Mouse (Mus musculus) heart, postnatal 10 days (tissue): ENCODE results near the gene Fcho2. TPM values are rescaled to one million over a fixed set of nuclear protein-coding genes. Genes with fewer than 3 reads are reported as not detected.

Experiments
- DNase-seq, 2 experiments: peaks; one replicate each; pipeline ENCODE4 v3.0.0; 2021
- intact Hi-C: fragments of 180-260 bp; cut with DNase I; formaldehyde crosslinking; loops from one replicate; pipeline ENCODE4 v1.15.1; 2025
- total RNA-seq, 2 experiments: library from RNA; stranded (reverse); gene quantifications; 2 replicates each; pipeline ENCODE4 v1.2.3; 2021

Gene Fcho2
- total RNA-seq, 2 experiments from 2014 or later, result 42.4 to 48.2 TPM

- peak in 1 of 2 experiments; percentile 26 for DNase-seq
- intact Hi-C loops, result loop anchor here (5.0 kb wide), 2 partner anchors 63 to 83 kb away; no protein-coding TSS in a partner anchor
These were observed 5.1 kb downstream of the Fcho2 start for GRCm38 (mm10) chr13:98810143-98810542.

GRCm38 (mm10) chr13:98809087-98809486, 6.2 kb downstream of the Fcho2 start:
- intact Hi-C loops, result no loop called here
- DNase-seq, result no peak

GRCm38 (mm10) chr13:98804480-98804879, 10.8 kb downstream of the Fcho2 start:
- intact Hi-C loops, result no loop called here
- no peak for DNase-seq

- intact Hi-C loops, result no loop called here
- DNase-seq, result no peak
These were observed 11.6 kb downstream of the Fcho2 start for GRCm38 (mm10) chr13:98803699-98804098.

GRCm38 (mm10) chr13:98802957-98803356, 12.3 kb downstream of the Fcho2 start:
- intact Hi-C loops, result no loop called here
- no peak for DNase-seq

GRCm38 (mm10) chr13:98795511-98795910, 19.7 kb downstream of the Fcho2 start:
- no peak for DNase-seq
- intact Hi-C loops, result no loop called here

- intact Hi-C loops, result no loop called here
These were observed 22.4 kb downstream of the Fcho2 start for GRCm38 (mm10) chr13:98792864-98793263.

GRCm38 (mm10) chr13:98791693-98792092, 23.6 kb downstream of the Fcho2 start:
- no peak for DNase-seq
- intact Hi-C loops, result no loop called here

More at GRCm38 (mm10) chr13:98792864-98793263, 22.4 kb downstream of the Fcho2 start:
- DNase-seq, result no peak

GRCm38 (mm10) chr13:98786970-98787685, 28.1 kb downstream of the Fcho2 start:
- intact Hi-C loops, result no loop called here
- no peak for DNase-seq

- intact Hi-C loops, result no loop called here
- DNase-seq, result no peak
These were observed 37.3 kb downstream of the Fcho2 start for GRCm38 (mm10) chr13:98777959-98778358.

GRCm38 (mm10) chr13:98771484-98771883, 43.8 kb downstream of the Fcho2 start:
- no peak for DNase-seq
- intact Hi-C loops, result no loop called here

- DNase-seq, result peak; percentile 81 to 86
These were observed 46.9 kb downstream of the Fcho2 start for GRCm38 (mm10) chr13:98768329-98768728.

GRCm38 (mm10) chr13:98761771-98762170, 53.5 kb downstream of the Fcho2 start:
- intact Hi-C loops, result no loop called here
- DNase-seq, result no peak

More at GRCm38 (mm10) chr13:98768329-98768728, 46.9 kb downstream of the Fcho2 start:
- intact Hi-C loops, result no loop called here

- no peak for DNase-seq
- intact Hi-C loops, result no loop called here
These were observed 59.4 kb downstream of the Fcho2 start for GRCm38 (mm10) chr13:98755886-98756285.

GRCm38 (mm10) chr13:98744679-98745078, 70.6 kb downstream of the Fcho2 start:
- no peak for DNase-seq
- intact Hi-C loops, result loop anchor here (5.0 kb wide), 1 partner anchor 68 kb away; no protein-coding TSS in a partner anchor

- intact Hi-C loops, result no loop called here
- no peak for DNase-seq
These were observed 71.4 kb downstream of the Fcho2 start for GRCm38 (mm10) chr13:98743829-98744228.

- intact Hi-C loops, result no loop called here
- DNase-seq, result no peak
These were observed 72.0 kb downstream of the Fcho2 start for GRCm38 (mm10) chr13:98743214-98743613.

- intact Hi-C loops, result no loop called here
- DNase-seq, result no peak
These were observed 77.0 kb downstream of the Fcho2 start for GRCm38 (mm10) chr13:98738213-98738612.

- DNase-seq, result no peak
- intact Hi-C loops, result no loop called here
These were observed 82.0 kb downstream of the Fcho2 start for GRCm38 (mm10) chr13:98733292-98733691.

GRCm38 (mm10) chr13:98729271-98730062, 85.8 kb downstream of the Fcho2 start:
- intact Hi-C loops, result loop anchor here (5.0 to 10.0 kb wide), 3 partner anchors 83 to 595 kb away; no protein-coding TSS in a partner anchor
- no peak for DNase-seq

- intact Hi-C loops, result loop anchor here (5.0 to 10.0 kb wide), 3 partner anchors 86 to 598 kb away; no protein-coding TSS in a partner anchor
- peak; percentile 15 to 16 for DNase-seq
These were observed 88.8 kb downstream of the Fcho2 start for GRCm38 (mm10) chr13:98726494-98726893.
